Mouse (Mus musculus): ENCODE data around the gene Numbl.

DNA sequence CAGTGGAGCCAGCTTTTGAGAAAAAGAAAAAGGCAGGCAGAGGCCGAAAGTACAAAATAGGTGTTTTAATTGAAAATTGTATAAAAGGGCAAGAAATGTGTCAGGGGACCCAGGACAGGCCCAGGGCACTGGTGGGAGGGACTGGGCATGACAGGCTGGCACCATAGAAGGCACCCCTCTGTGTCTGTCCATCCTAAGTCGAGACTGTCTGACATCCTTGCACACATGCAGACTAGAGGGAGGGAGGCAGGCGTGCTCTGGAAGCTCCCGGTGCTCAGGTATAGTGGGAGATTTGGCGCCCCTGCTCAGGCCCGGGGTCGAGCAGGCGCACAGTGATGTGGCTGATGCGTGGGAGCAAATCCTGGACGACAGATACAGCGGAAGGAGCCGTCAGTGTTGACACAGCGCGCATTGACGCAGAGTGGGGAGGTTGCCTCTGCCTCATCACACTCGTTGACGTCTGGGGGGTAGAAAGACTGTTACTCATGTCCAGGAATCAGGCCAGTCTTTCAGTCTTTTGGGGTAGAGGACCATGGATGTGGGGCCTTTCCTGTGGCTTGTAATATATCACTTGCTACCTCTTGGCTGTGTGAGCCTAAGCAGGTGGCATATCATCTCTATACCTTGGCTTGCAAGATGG lies 47.0 kb downstream of the Numbl start:
- TF ChIP-seq CTCF (IDR thresholded peaks at IDR 0.05; ENCODE audit: low read depth, low read length) (no peak), TAL1 (conservative IDR thresholded peaks at IDR 0.05; ENCODE audit: low read depth, low read length) (no peak), GATA1 (IDR thresholded peaks at IDR 0.05; ENCODE audit: borderline replicate concordance, low read length) (no peak), GATA2 (IDR thresholded peaks at IDR 0.05; ENCODE audit: borderline replicate concordance, low read depth, low read length) (no peak), POLR2AphosphoS5 (IDR thresholded peaks at IDR 0.05; ENCODE audit: insufficient replicate concordance, low read depth, low read length) (no peak)

Data from G1E (cell line).